Mouse (Mus musculus): ENCODE results near the gene Fibcd1. TPM values are rescaled to one million over a fixed set of nuclear protein-coding genes. Genes with fewer than 3 reads are reported as not detected.

Fibcd1 gene
- polyA plus RNA-seq, 1 experiment: 0.91 TPM

DNA sequence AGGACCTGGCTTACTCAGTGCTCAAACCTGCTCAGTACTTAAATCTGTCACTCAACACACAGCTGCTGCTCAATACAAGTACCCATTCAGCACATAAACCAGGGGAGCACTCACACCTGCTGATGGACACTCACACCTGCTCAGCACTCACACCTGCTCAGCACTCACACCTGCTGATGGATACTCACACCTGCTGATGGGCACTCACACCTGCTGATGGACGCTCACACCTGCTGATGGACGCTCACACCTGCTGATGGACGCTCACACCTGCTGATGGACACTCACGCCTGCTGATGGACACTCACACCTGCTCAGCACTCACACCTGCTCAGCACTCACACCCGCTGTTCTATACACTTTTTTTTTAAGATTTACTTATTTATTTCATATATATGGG, 23.9 kb upstream of the Fibcd1 start:
- no peak for TF ChIP-seq POLR2A (IDR thresholded peaks at IDR 0.05; ENCODE audit: low read depth, low read length)
- TF ChIP-seq CTCF (IDR thresholded peaks at IDR 0.05; ENCODE audit: extremely low read depth, insufficient read length, insufficient replicate concordance, low read depth, low read length): no peak
- Histone ChIP-seq H3K4me1 (ENCODE audit: control insufficient read depth, insufficient read depth, insufficient read length, low read length) (peaks cover 11% of the 10 kb centered on the region), H3K4me3 (ENCODE audit: low read depth, low read length) (no peak overlapping the region), H3K27ac (ENCODE audit: insufficient read depth, low read depth, low read length) (no peak overlapping the region), H3K27me3 (ENCODE audit: control insufficient read depth, insufficient read depth, low read length) (no peaks in the 10 kb centered on the region), H3K36me3 (ENCODE audit: control insufficient read depth, insufficient read depth, low read length) (no peaks in the 10 kb centered on the region)
- 93% methylated on average over 5 of the region's 5 CpGs for WGBS

DNA sequence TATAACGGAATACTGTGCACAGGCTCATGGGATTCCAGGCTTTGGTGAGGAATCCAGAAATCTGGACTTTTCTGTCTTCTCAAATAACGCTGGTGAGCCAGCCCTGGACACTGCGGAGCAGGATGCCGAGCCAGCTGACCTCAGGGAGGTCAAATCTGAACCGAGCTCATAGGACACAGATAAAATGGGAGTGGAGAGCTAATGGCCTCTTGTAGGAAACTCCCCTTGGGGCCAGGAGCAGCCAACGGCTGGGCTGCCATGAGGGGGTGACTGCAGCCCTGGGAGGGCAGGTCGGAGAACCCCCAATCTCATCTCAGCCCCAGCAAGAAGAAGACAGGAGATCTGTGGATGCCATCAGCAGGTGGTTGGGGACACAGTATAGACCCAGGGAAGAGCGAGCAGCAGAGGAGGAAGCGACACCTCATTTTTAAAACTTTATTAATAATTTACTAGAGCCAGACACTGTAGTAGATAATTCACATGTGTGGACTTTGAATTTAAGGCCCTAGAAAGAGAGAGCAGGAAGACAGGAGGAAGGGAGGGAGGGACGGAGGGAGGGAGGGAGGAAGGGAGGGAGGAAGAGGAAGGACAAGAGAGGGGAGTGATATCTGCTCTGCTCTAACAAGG, 22.8 kb upstream of the Fibcd1 start:
- Histone ChIP-seq H3K27ac (ENCODE audit: insufficient read depth, low read depth, low read length) (peak overlapping the region; percentile 96), H3K27me3 (ENCODE audit: control insufficient read depth, insufficient read depth, low read length) (no peaks in the 10 kb centered on the region), H3K4me1 (ENCODE audit: control insufficient read depth, insufficient read depth, insufficient read length, low read length) (peaks cover 11% of the 10 kb centered on the region), H3K4me3 (ENCODE audit: low read depth, low read length) (peak overlapping the region; percentile 49), H3K36me3 (ENCODE audit: control insufficient read depth, insufficient read depth, low read length) (no peaks in the 10 kb centered on the region)
- WGBS: 23% methylated on average over 10 of the region's 10 CpGs
- TF ChIP-seq POLR2A (IDR thresholded peaks at IDR 0.05; ENCODE audit: low read depth, low read length) (no peak), CTCF (IDR thresholded peaks at IDR 0.05; ENCODE audit: extremely low read depth, insufficient read length, insufficient replicate concordance, low read depth, low read length) (no peak)

DNA sequence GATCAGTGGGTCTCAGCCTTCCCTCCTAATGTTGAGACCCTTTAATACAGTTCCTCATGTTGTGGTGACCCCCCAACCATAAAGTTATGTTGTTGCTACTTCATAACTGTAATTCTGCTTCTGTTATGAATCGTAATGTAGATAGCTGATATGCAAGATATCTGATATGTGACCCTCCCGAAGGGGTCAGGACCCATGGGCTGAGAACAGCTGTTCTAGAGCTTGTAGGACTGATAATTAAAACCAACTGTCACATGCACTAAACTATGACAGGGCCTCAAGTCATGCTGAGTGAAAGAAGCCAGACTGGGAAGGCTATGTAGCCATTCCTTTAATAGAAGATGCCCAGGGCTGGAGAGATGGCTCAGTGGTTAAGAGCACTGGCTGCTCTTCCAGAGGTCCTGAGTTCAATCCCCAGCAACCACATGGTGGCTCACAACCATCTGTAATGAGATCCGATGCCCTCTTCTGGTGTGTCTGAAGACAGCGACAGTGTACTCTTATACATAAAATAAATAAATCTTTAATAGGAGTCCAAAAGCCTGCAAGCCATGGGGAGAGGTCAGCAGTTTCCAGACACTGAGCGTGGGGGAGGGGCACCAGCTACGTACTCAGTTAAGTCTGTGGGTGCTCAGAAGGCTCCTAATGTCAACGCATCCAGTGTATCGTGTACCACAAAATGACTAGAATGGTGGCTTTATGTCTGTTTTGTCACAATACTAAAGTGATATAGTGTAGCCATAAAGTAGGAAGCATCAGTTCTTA, 22.1 kb upstream of the Fibcd1 start:
- WGBS: 58% methylated on average over 8 of the region's 8 CpGs
- H3K27ac ChIP-seq (ENCODE audit: insufficient read depth, low read depth, low read length): peak overlapping the region; percentile 96; the same call in 1 of the 2 replicates

DNA sequence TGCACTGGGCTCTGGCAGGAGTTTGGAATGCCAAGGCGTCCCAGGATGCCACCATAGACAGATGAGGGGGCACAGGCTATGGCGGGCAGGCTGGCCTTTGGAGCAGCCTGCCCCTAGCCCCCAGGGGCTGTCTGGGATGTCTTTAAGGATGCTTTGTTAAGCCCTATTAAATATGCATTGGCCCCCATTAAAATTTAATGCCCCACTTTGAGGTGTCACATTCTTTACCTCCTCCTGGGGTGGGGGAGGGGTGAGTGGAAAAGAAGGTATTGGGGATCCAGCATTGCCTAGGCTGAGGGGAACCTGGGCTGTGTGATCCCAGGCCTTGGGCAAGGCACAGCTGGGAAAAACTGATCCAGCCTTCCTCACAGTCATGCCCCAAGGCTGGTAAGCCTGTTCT, 20.0 kb upstream of the Fibcd1 start:
- Histone ChIP-seq H3K27ac (ENCODE audit: insufficient read depth, low read depth, low read length) (no peak overlapping the region), H3K27me3 (ENCODE audit: control insufficient read depth, insufficient read depth, low read length) (no peaks in the 10 kb centered on the region), H3K4me3 (ENCODE audit: low read depth, low read length) (no peak overlapping the region), H3K36me3 (ENCODE audit: control insufficient read depth, insufficient read depth, low read length) (no peaks in the 10 kb centered on the region), H3K4me1 (ENCODE audit: control insufficient read depth, insufficient read depth, insufficient read length, low read length) (peaks cover 11% of the 10 kb centered on the region)
- TF ChIP-seq CTCF (IDR thresholded peaks at IDR 0.05; ENCODE audit: extremely low read depth, insufficient read length, insufficient replicate concordance, low read depth, low read length) (no peak), POLR2A (IDR thresholded peaks at IDR 0.05; ENCODE audit: low read depth, low read length) (no peak)
- WGBS: 89% methylated on average over 2 of the region's 2 CpGs

More for the DNA sequence above, 22.1 kb upstream of the Fibcd1 start:
- no peaks in the 10 kb centered on the region for H3K27me3 ChIP-seq (ENCODE audit: control insufficient read depth, insufficient read depth, low read length)
- no peak for TF ChIP-seq POLR2A (IDR thresholded peaks at IDR 0.05; ENCODE audit: low read depth, low read length)
- no peak for TF ChIP-seq CTCF (IDR thresholded peaks at IDR 0.05; ENCODE audit: extremely low read depth, insufficient read length, insufficient replicate concordance, low read depth, low read length)
- peaks cover 11% of the 10 kb centered on the region for H3K4me1 ChIP-seq (ENCODE audit: control insufficient read depth, insufficient read depth, insufficient read length, low read length)
- H3K36me3 ChIP-seq (ENCODE audit: control insufficient read depth, insufficient read depth, low read length): no peaks in the 10 kb centered on the region
- no peak overlapping the region for H3K4me3 ChIP-seq (ENCODE audit: low read depth, low read length)

DNA sequence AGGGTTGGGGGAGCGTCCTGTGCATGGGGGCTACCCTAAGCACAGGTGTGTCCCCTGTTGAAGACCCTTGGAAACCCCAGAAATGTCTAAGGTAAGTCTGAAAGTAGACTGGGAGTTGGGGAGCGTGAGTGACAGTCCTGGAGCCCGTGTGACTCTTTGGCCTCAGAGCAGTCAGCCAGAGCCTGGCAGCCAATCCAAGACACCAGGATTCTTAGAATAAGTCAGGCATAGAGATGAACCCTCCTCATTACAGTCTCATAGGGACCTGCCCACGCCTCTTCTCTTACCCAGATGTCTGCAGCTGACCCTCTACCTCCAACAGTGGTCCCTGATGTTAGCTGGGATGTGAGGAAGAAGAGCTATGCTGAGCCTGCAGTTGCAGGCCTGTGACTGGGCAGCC, 19.5 kb upstream of the Fibcd1 start:
- H3K36me3 ChIP-seq (ENCODE audit: control insufficient read depth, insufficient read depth, low read length): no peaks in the 10 kb centered on the region
- no peak overlapping the region for H3K4me3 ChIP-seq (ENCODE audit: low read depth, low read length)
- peaks cover 11% of the 10 kb centered on the region for H3K4me1 ChIP-seq (ENCODE audit: control insufficient read depth, insufficient read depth, insufficient read length, low read length)
- WGBS: 89% methylated on average over 4 of the region's 4 CpGs
- no peaks in the 10 kb centered on the region for H3K27me3 ChIP-seq (ENCODE audit: control insufficient read depth, insufficient read depth, low read length)
- no peak overlapping the region for H3K27ac ChIP-seq (ENCODE audit: insufficient read depth, low read depth, low read length)
- TF ChIP-seq POLR2A (IDR thresholded peaks at IDR 0.05; ENCODE audit: low read depth, low read length) (no peak), CTCF (IDR thresholded peaks at IDR 0.05; ENCODE audit: extremely low read depth, insufficient read length, insufficient replicate concordance, low read depth, low read length) (no peak)

DNA sequence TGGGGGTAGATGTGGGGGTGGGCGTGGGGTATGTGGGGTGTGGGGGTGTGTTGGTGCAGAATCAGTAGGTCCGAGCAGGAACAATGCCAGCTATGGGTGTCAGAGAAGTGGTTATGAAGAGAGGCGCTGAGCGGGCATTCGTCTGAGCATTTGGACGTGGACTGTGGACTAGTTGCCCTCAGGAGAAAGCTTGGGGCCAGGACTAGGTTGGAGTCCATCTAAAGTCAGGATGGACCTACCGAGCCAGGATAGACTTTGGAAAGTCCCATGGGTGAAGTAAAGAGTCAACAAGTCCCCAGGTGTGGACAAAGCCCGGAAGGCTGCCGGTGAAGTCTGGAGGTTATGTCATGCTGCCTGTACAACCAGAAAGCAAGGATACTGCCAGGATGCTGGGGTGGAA, 19.1 kb upstream of the Fibcd1 start:
- no peak overlapping the region for H3K27ac ChIP-seq (ENCODE audit: insufficient read depth, low read depth, low read length)
- no peaks in the 10 kb centered on the region for H3K36me3 ChIP-seq (ENCODE audit: control insufficient read depth, insufficient read depth, low read length)

DNA sequence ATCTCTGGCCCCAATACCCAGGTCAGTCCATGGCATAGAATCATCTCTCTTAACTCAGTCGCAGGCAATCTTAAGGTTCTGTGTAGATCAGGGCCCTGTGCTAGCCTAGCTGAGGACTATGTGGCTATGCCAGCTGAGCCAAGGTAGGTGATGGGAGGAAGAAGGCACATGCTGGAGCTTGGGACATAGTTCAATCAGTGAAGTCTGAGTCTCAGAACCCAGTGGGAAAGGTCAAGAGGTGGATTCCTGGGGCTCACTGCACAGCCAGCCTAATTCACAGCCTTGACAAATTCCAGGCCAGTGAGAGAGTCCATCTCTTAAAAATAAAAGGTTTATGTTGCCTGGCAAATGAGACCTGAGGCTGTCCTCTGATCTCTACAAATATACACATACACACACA, 18.0 kb upstream of the Fibcd1 start:
- no peaks in the 10 kb centered on the region for H3K36me3 ChIP-seq (ENCODE audit: control insufficient read depth, insufficient read depth, low read length)
- 91% methylated on average over 1 of the region's 1 CpGs for WGBS
- TF ChIP-seq POLR2A (IDR thresholded peaks at IDR 0.05; ENCODE audit: low read depth, low read length) (no peak), CTCF (IDR thresholded peaks at IDR 0.05; ENCODE audit: extremely low read depth, insufficient read length, insufficient replicate concordance, low read depth, low read length) (no peak)
- peaks cover 6% of the 10 kb centered on the region; the same call in 1 of the 2 replicates for H3K4me1 ChIP-seq (ENCODE audit: control insufficient read depth, insufficient read depth, insufficient read length, low read length)
- no peaks in the 10 kb centered on the region for H3K27me3 ChIP-seq (ENCODE audit: control insufficient read depth, insufficient read depth, low read length)
- H3K27ac ChIP-seq (ENCODE audit: insufficient read depth, low read depth, low read length): no peak overlapping the region
- no peak overlapping the region for H3K4me3 ChIP-seq (ENCODE audit: low read depth, low read length)

More for the DNA sequence above, 19.1 kb upstream of the Fibcd1 start:
- no peak for TF ChIP-seq POLR2A (IDR thresholded peaks at IDR 0.05; ENCODE audit: low read depth, low read length)
- TF ChIP-seq CTCF (IDR thresholded peaks at IDR 0.05; ENCODE audit: extremely low read depth, insufficient read length, insufficient replicate concordance, low read depth, low read length): no peak
- no peak overlapping the region for H3K4me3 ChIP-seq (ENCODE audit: low read depth, low read length)
- WGBS: 87% methylated on average over 9 of the region's 9 CpGs
- H3K27me3 ChIP-seq (ENCODE audit: control insufficient read depth, insufficient read depth, low read length): no peaks in the 10 kb centered on the region
- H3K4me1 ChIP-seq (ENCODE audit: control insufficient read depth, insufficient read depth, insufficient read length, low read length): peaks cover 11% of the 10 kb centered on the region

Data from small intestine, adult 2 months (tissue).